Comparison of ENCODE assay signal across 31 mouse cellular contexts in genomic region chr1:35766271-35766670, GRCm38 (mm10).
"Had no signal": no experiment of that assay in that cellular context is flagged by ENCODE, and none has a peak within 500 bp of the region (broad histone marks: within the 10 kb centered on the region; RNA-seq: fewer than 3 reads in every experiment).

No protein-coding gene starts in this region.

- H3K4me1 ChIP-seq: limb, embryonic 10.5 days; limb, embryonic 12.5 days; limb, embryonic 15.5 days; liver, embryonic 12.5 days; liver, embryonic 13.5 days; liver, embryonic 15.5 days; lung, embryonic 15.5 days; megakaryocyte, embryonic 14.5 days; midbrain, embryonic 12.5 days; midbrain, embryonic 15.5 days; neural tube, embryonic 12.5 days; neural tube, embryonic 13.5 days had no signal

- DNase-seq: left cerebral cortex, postnatal 4 days; liver; liver, embryonic 13.5 days; lung, adult 18-20 months; lung, adult 2 months; lung, embryonic 14.5 days; lung, postnatal 10 days; lung, postnatal 14 days; lung, postnatal 36 days; lung, postnatal 4 days; midbrain, embryonic 14.5 days had no signal

- ATAC-seq: liver, embryonic 12.5 days; liver, postnatal 0 days; lung, postnatal 0 days; midbrain, embryonic 15.5 days; midbrain, embryonic 16.5 days had no signal

- H3K27me3 ChIP-seq: limb, embryonic 12.5 days; limb, embryonic 13.5 days; limb, embryonic 15.5 days; liver, embryonic 12.5 days; liver, embryonic 13.5 days; liver, embryonic 15.5 days; lung, embryonic 15.5 days; midbrain, embryonic 12.5 days; midbrain, embryonic 15.5 days; neural tube, embryonic 12.5 days; neural tube, embryonic 13.5 days had no signal

- H3K9ac ChIP-seq: limb, embryonic 12.5 days; limb, embryonic 13.5 days; limb, embryonic 15.5 days; liver, embryonic 12.5 days; liver, embryonic 13.5 days; liver, embryonic 14.5 days; liver, embryonic 15.5 days; liver, postnatal 0 days; lung, embryonic 14.5 days; lung, embryonic 15.5 days; midbrain, embryonic 12.5 days; midbrain, embryonic 15.5 days; neural tube, embryonic 12.5 days; neural tube, embryonic 13.5 days had no signal

- H3K9me3 ChIP-seq: limb, embryonic 10.5 days; limb, embryonic 12.5 days; limb, embryonic 13.5 days; limb, embryonic 15.5 days; liver, embryonic 12.5 days; liver, embryonic 13.5 days; liver, embryonic 15.5 days; lung, embryonic 15.5 days; midbrain, embryonic 10.5 days; midbrain, embryonic 12.5 days; midbrain, embryonic 15.5 days; neural tube, embryonic 12.5 days; neural tube, embryonic 13.5 days had no signal

- H3K4me2 ChIP-seq: limb, embryonic 12.5 days; limb, embryonic 13.5 days; limb, embryonic 15.5 days; liver, embryonic 12.5 days; liver, embryonic 13.5 days; liver, embryonic 15.5 days; lung, embryonic 14.5 days; lung, embryonic 15.5 days; midbrain, embryonic 12.5 days; midbrain, embryonic 15.5 days; neural tube, embryonic 12.5 days; neural tube, embryonic 13.5 days had no signal

- H3K36me3 ChIP-seq: limb, embryonic 10.5 days; limb, embryonic 12.5 days; limb, embryonic 13.5 days; limb, embryonic 15.5 days; liver, embryonic 12.5 days; liver, embryonic 13.5 days; liver, embryonic 15.5 days; lung, embryonic 15.5 days; midbrain, embryonic 10.5 days; midbrain, embryonic 12.5 days; midbrain, embryonic 15.5 days; neural tube, embryonic 12.5 days; neural tube, embryonic 13.5 days had no signal

- H3K27ac ChIP-seq: left cerebral cortex, adult 2 months; limb, embryonic 10.5 days; limb, embryonic 12.5 days; limb, embryonic 13.5 days; limb, embryonic 15.5 days; liver, embryonic 12.5 days; liver, embryonic 13.5 days; liver, embryonic 14.5 days; liver, embryonic 15.5 days; lung, embryonic 15.5 days; macrophage; midbrain, embryonic 10.5 days; midbrain, embryonic 12.5 days; midbrain, embryonic 15.5 days; neural tube, embryonic 12.5 days; neural tube, embryonic 13.5 days had no signal

- H3K4me3 ChIP-seq: left cerebral cortex, adult 2 months; limb, embryonic 10.5 days; limb, embryonic 12.5 days; limb, embryonic 13.5 days; limb, embryonic 15.5 days; liver, embryonic 12.5 days; liver, embryonic 13.5 days; liver, embryonic 15.5 days; lung, embryonic 15.5 days; megakaryocyte, embryonic 14.5 days; midbrain, embryonic 10.5 days; midbrain, embryonic 12.5 days; midbrain, embryonic 15.5 days; myocyte; neural tube, embryonic 12.5 days; neural tube, embryonic 13.5 days had no signal
